ENCODE assay signal across 8 mouse cellular contexts in genomic region chr15:101283911-101284750, GRCm38 (mm10). TPM values are rescaled to one million over a fixed set of nuclear protein-coding genes. Genes with fewer than 3 reads are reported as not detected.
DNase-seq lines count a peak whose midpoint lies in the region; ATAC-seq lines count a peak whose summit lies in the region.

Gene Atg101 (plus strand): TSS chr15:101284272.

- H3K4me3 ChIP-seq in heart, embryonic 14.5 days (ENCODE audit: control insufficient read depth in 1 of 2, insufficient read depth in 1 of 2, low read depth in 1 of 2, low read length in 2 of 2): peak within 1 kb of the TSS; percentile 68 to 93
- H3K4me3 ChIP-seq in liver, embryonic 13.5 days (replicated peaks): peak within 1 kb of the TSS; percentile 90
- peak within 1 kb of the TSS; percentile 92 for H3K4me3 ChIP-seq in stomach, embryonic 16.5 days (replicated peaks; ENCODE audit: low read length)

- ATAC-seq in CD4-positive, CD25-positive, alpha-beta regulatory T cell, adult 4 months: peak; percentile 85
- ATAC-seq in heart, embryonic 14.5 days (ENCODE audit: insufficient number of reproducible peaks, insufficient read depth, low FRiP score, low read depth): peak; percentile 87
- ATAC-seq in liver, embryonic 13.5 days (ENCODE audit: low read depth): peak; percentile 95
- peak; percentile 91 for ATAC-seq in stomach, embryonic 16.5 days (ENCODE audit: insufficient read depth, low FRiP score)

- no peaks in the 10 kb centered on the region for H3K27me3 ChIP-seq in heart, embryonic 14.5 days (ENCODE audit: control insufficient read depth, insufficient read depth, low read length)
- no peaks in the 10 kb centered on the region for H3K27me3 ChIP-seq in liver, embryonic 13.5 days
- H3K27me3 ChIP-seq in stomach, embryonic 16.5 days (ENCODE audit: control insufficient read depth, insufficient read depth, low read length): no peaks in the 10 kb centered on the region

- peak; percentile 86 for DNase-seq in c-Kit-negative CD71-positive TER-119-positive erythroid progenitor cells, embryonic 14.5 days (ENCODE audit: low read depth, low spot score)
- DNase-seq in fibroblast of lung, adult 2 months (ENCODE audit: low read depth): peak; percentile 62
- DNase-seq in kidney, postnatal 14 days: peak; percentile 92
- DNase-seq in liver, embryonic 13.5 days: peak; percentile 86
- peak; percentile 95 for DNase-seq in neural tube, embryonic 10.5 days (ENCODE audit: extremely low spot score, low spot score)

- peak within 1 kb of the TSS; percentile 73 to 88 for H3K27ac ChIP-seq in heart, embryonic 14.5 days (replicated peaks in 1 of 2; ENCODE audit: control insufficient read depth in 1 of 2, insufficient read depth in 1 of 2, low read depth in 2 of 2, low read length in 2 of 2)
- H3K27ac ChIP-seq in liver, embryonic 13.5 days: peak within 1 kb of the TSS; percentile 69
- H3K27ac ChIP-seq in stomach, embryonic 16.5 days (ENCODE audit: low read length): peak within 1 kb of the TSS; percentile 84

- H3K4me2 ChIP-seq in heart, embryonic 14.5 days (ENCODE audit: low read length): peak within 1 kb of the TSS; percentile 78
- peak within 1 kb of the TSS; percentile 88 for H3K4me2 ChIP-seq in liver, embryonic 13.5 days
- peak within 1 kb of the TSS; percentile 89 for H3K4me2 ChIP-seq in stomach, embryonic 16.5 days (ENCODE audit: low read depth, low read length)

- peaks cover 0 to 11% of the 10 kb centered on the region in 2 experiments; a peak in 3 of 4 replicates for H3K4me1 ChIP-seq in heart, embryonic 14.5 days (ENCODE audit: control insufficient read depth in 2 of 2, insufficient read depth in 2 of 2, low read length in 2 of 2)
- peaks cover 28% of the 10 kb centered on the region for H3K4me1 ChIP-seq in liver, embryonic 13.5 days (replicated peaks)
- peaks cover 21% of the 10 kb centered on the region for H3K4me1 ChIP-seq in stomach, embryonic 16.5 days (ENCODE audit: control insufficient read depth, insufficient read depth, low read length)

- peaks cover 30% of the 10 kb centered on the region for H3K36me3 ChIP-seq in heart, embryonic 14.5 days (ENCODE audit: control insufficient read depth, insufficient read depth, low read length)
- H3K36me3 ChIP-seq in liver, embryonic 13.5 days: peaks cover 29% of the 10 kb centered on the region
- H3K36me3 ChIP-seq in stomach, embryonic 16.5 days (ENCODE audit: control insufficient read depth, insufficient read depth, low read length): peaks cover 4% of the 10 kb centered on the region; the same call in 1 of the 2 replicates

- peak within 1 kb of the TSS; percentile 81 for H3K9ac ChIP-seq in heart, embryonic 14.5 days (ENCODE audit: low read length)
- H3K9ac ChIP-seq in liver, embryonic 13.5 days: peak within 1 kb of the TSS; percentile 89
- H3K9ac ChIP-seq in stomach, embryonic 16.5 days (ENCODE audit: low read length): peak within 1 kb of the TSS; percentile 89

- WGBS in heart, embryonic 14.5 days: under 1% methylated on average over 61 of the region's 61 CpGs
- under 1% methylated on average over 61 of the region's 61 CpGs for WGBS in liver, embryonic 13.5 days (ENCODE audit: insufficient replicate concordance)
- WGBS in stomach, embryonic 16.5 days: under 1% methylated on average over 61 of the region's 61 CpGs

- no peaks in the 10 kb centered on the region for H3K9me3 ChIP-seq in heart, embryonic 14.5 days (ENCODE audit: control insufficient read depth, low read length)
- H3K9me3 ChIP-seq in liver, embryonic 13.5 days (replicated peaks): no peaks in the 10 kb centered on the region
- H3K9me3 ChIP-seq in stomach, embryonic 16.5 days (replicated peaks; ENCODE audit: control insufficient read depth, low read length): no peaks in the 10 kb centered on the region

RNA-seq across cellular contexts. Expression of gene Atg101, which starts in this region (rescaled TPM):
- 10 to 100 TPM; 67.8 to 79.0 TPM for polyA plus RNA-seq in CD4-positive, CD25-positive, alpha-beta regulatory T cell, adult 4 months (2017; shearing (Covaris generic))
- 49.5 and 50.4 TPM in 2 replicates for polyA plus RNA-seq in heart, embryonic 14.5 days (2014; fragmentation: Nextera tagmentation; extraction: Ambion mirVana)
- 29.6 and 31.7 TPM in 2 replicates for polyA plus RNA-seq in liver, embryonic 13.5 days (2015; fragmentation: Nextera tagmentation; extraction: Ambion mirVana)
- 66.9 and 67.0 TPM in 2 replicates for polyA plus RNA-seq in stomach, embryonic 16.5 days (2015; fragmentation: Nextera tagmentation; extraction: Ambion mirVana)

Comparison
In these comparisons a context has a peak if more than half of its experiments do, and no peak if none do; other contexts are left out.
1. Peak in every context shown above with its lines: DNase-seq, ATAC-seq, H3K4me3 ChIP-seq and H3K27ac ChIP-seq.